Mouse (Mus musculus): ENCODE measurements around the gene Cdc42bpb. TPM values are rescaled to one million over a fixed set of nuclear protein-coding genes. Genes with fewer than 3 reads are reported as not detected.

Gene Cdc42bpb
- total and polyA plus RNA-seq, 3 experiments, result 16.7 to 29.7 (median 25.4) TPM

GRCm38 (mm10) chr12:111343956-111344355 is 33.6 kb downstream of the Cdc42bpb start:
- Histone ChIP-seq H3K79me2 (replicated peaks; ENCODE audit: control insufficient read depth, extremely low read depth, insufficient read depth, poor library complexity, severe bottlenecking) (no peaks in the 10 kb centered on the region), H3K9ac (ENCODE audit: insufficient read depth, low read depth) (no peak overlapping the region), H3K36me3 (replicated peaks in 1 of 2; ENCODE audit: control insufficient read depth in 1 of 2, insufficient read depth in 1 of 2, low read length in 1 of 2) (peaks cover 17 to 47% of the 10 kb centered on the region in 2 experiments), H3K27me3 (replicated peaks) (no peaks in the 10 kb centered on the region), H3K9me3 (replicated peaks; ENCODE audit: low read length) (no peaks in the 10 kb centered on the region), H3K4me1 (ENCODE audit: control insufficient read depth in 1 of 2, insufficient read depth in 2 of 2) (peaks cover 9 to 24% of the 10 kb centered on the region in 2 experiments), H3K27ac (ENCODE audit: insufficient read depth, low read depth) (no peak overlapping the region), H3K4me3 (replicated peaks in 1 of 3; ENCODE audit: low read depth in 2 of 3, low read length in 2 of 3, poor library complexity in 1 of 3) (no peak overlapping the region), H3K4me2 (ENCODE audit: insufficient read depth, low read depth, poor library complexity, severe bottlenecking) (no peak overlapping the region)
- TF ChIP-seq KAT2A (IDR thresholded peaks at IDR 0.05; ENCODE audit: insufficient replicate concordance, low read length) (no peak), RAD21 (IDR thresholded peaks at IDR 0.05; ENCODE audit: low read depth, low read length) (peak; percentile 5), CTCF (conservative IDR thresholded peaks at IDR 0.05 in 1 of 2, IDR thresholded peaks at IDR 0.05 in 1 of 2; ENCODE audit: low read depth in 2 of 2, low read length in 2 of 2) (peak in 1 of 2 experiments; percentile 36; a peak in 2 of 4 replicates), SMC3 (IDR thresholded peaks at IDR 0.05; ENCODE audit: low read depth, low read length) (0 out of 2 replicates have a peak, but pooled peaks have one; percentile 4)
- DNase-seq (ENCODE audit: extremely low read depth), result no peak
- in situ Hi-C loops (cut with MboI; ENCODE audit: low pct_ligation_motif_present, low pct_unique_long_range_greater_than_20kb, low sequenced_read_pairs), result no loop called here
- dilution Hi-C loops (cut with MboI; ENCODE audit: extremely low pct_ligation_motif_present, extremely low pct_unique_long_range_greater_than_20kb, low sequenced_read_pairs), result no loop called here

GRCm38 (mm10) chr12:111340692-111341091 is 36.8 kb downstream of the Cdc42bpb start:
- Histone ChIP-seq H3K79me2 (replicated peaks; ENCODE audit: control insufficient read depth, extremely low read depth, insufficient read depth, poor library complexity, severe bottlenecking) (no peaks in the 10 kb centered on the region), H3K4me3 (replicated peaks in 1 of 3; ENCODE audit: low read depth in 2 of 3, low read length in 2 of 3, poor library complexity in 1 of 3) (no peak overlapping the region), H3K27ac (ENCODE audit: insufficient read depth, low read depth) (no peak overlapping the region), H3K4me1 (ENCODE audit: control insufficient read depth in 1 of 2, insufficient read depth in 2 of 2) (peaks cover 0 to 15% of the 10 kb centered on the region in 2 experiments; a peak in 2 of 4 replicates), H3K9ac (ENCODE audit: insufficient read depth, low read depth) (no peak overlapping the region), H3K36me3 (replicated peaks in 1 of 2; ENCODE audit: control insufficient read depth in 1 of 2, insufficient read depth in 1 of 2, low read length in 1 of 2) (peaks cover 26 to 75% of the 10 kb centered on the region in 2 experiments), H3K27me3 (replicated peaks) (no peaks in the 10 kb centered on the region), H3K9me3 (replicated peaks; ENCODE audit: low read length) (no peaks in the 10 kb centered on the region), H3K4me2 (ENCODE audit: insufficient read depth, low read depth, poor library complexity, severe bottlenecking) (no peak overlapping the region)
- DNase-seq (ENCODE audit: extremely low read depth), result no peak
- in situ Hi-C loops (cut with MboI; ENCODE audit: low pct_ligation_motif_present, low pct_unique_long_range_greater_than_20kb, low sequenced_read_pairs), result no loop called here
- dilution Hi-C loops (cut with MboI; ENCODE audit: extremely low pct_ligation_motif_present, extremely low pct_unique_long_range_greater_than_20kb, low sequenced_read_pairs), result no loop called here
- TF ChIP-seq RAD21 (IDR thresholded peaks at IDR 0.05; ENCODE audit: low read depth, low read length) (no peak), CTCF (conservative IDR thresholded peaks at IDR 0.05 in 1 of 2, IDR thresholded peaks at IDR 0.05 in 1 of 2; ENCODE audit: low read depth in 2 of 2, low read length in 2 of 2) (no peak), UBTF (IDR thresholded peaks at IDR 0.05; ENCODE audit: low read depth, low read length) (no peak), ELF1 (IDR thresholded peaks at IDR 0.05; ENCODE audit: low read depth, low read length) (no peak)

GRCm38 (mm10) chr12:111337864-111338354 is 39.6 kb downstream of the Cdc42bpb start:
- in situ Hi-C loops (cut with MboI; ENCODE audit: low pct_ligation_motif_present, low pct_unique_long_range_greater_than_20kb, low sequenced_read_pairs), result no loop called here

More at GRCm38 (mm10) chr12:111337864-111338354, 39.6 kb downstream of the Cdc42bpb start:
- H3K79me2 ChIP-seq (replicated peaks; ENCODE audit: control insufficient read depth, extremely low read depth, insufficient read depth, poor library complexity, severe bottlenecking), result no peaks in the 10 kb centered on the region
- H3K27me3 ChIP-seq (replicated peaks), result no peaks in the 10 kb centered on the region
- H3K9ac ChIP-seq (ENCODE audit: insufficient read depth, low read depth), result no peak overlapping the region
- H3K4me3 ChIP-seq (replicated peaks in 1 of 3; ENCODE audit: low read depth in 2 of 3, low read length in 2 of 3, poor library complexity in 1 of 3), result no peak overlapping the region
- H3K9me3 ChIP-seq (replicated peaks; ENCODE audit: low read length), result no peaks in the 10 kb centered on the region
- dilution Hi-C loops (cut with MboI; ENCODE audit: extremely low pct_ligation_motif_present, extremely low pct_unique_long_range_greater_than_20kb, low sequenced_read_pairs), result no loop called here
- H3K27ac ChIP-seq (ENCODE audit: insufficient read depth, low read depth), result no peak overlapping the region
- DNase-seq (ENCODE audit: extremely low read depth), result no peak
- H3K36me3 ChIP-seq (replicated peaks in 1 of 2; ENCODE audit: control insufficient read depth in 1 of 2, insufficient read depth in 1 of 2, low read length in 1 of 2), result peaks cover 29 to 84% of the 10 kb centered on the region in 2 experiments
- H3K4me1 ChIP-seq (ENCODE audit: control insufficient read depth in 1 of 2, insufficient read depth in 2 of 2), result peaks cover 5 to 31% of the 10 kb centered on the region in 2 experiments
- TF ChIP-seq POLR2AphosphoS2 (IDR thresholded peaks at IDR 0.05; ENCODE audit: low read depth, low read length) (no peak), CTCF (conservative IDR thresholded peaks at IDR 0.05 in 1 of 2, IDR thresholded peaks at IDR 0.05 in 1 of 2; ENCODE audit: low read depth in 2 of 2, low read length in 2 of 2) (peak in 1 of 2 experiments; percentile 28; a peak in 1 of 4 replicates), RAD21 (IDR thresholded peaks at IDR 0.05; ENCODE audit: low read depth, low read length) (peak; percentile 16)
- H3K4me2 ChIP-seq (ENCODE audit: insufficient read depth, low read depth, poor library complexity, severe bottlenecking), result no peak overlapping the region
